Mouse (Mus musculus): ENCODE data around the gene Slk. TPM values are rescaled to one million over a fixed set of nuclear protein-coding genes. Genes with fewer than 3 reads are reported as not detected.

Gene Slk
- polyA plus RNA-seq, 1 experiment, result 6.1 TPM

- Histone ChIP-seq H3K4me3 (ENCODE audit: control insufficient read depth, low read depth, low read length) (no peak overlapping the region), H3K27ac (ENCODE audit: control insufficient read depth, insufficient read depth, low read depth, low read length) (no peak overlapping the region), H3K4me1 (ENCODE audit: control insufficient read depth, insufficient read depth, low read length) (no peaks in the 10 kb centered on the region), H3K27me3 (ENCODE audit: control insufficient read depth, insufficient read depth, low read length) (no peaks in the 10 kb centered on the region), H3K36me3 (ENCODE audit: control insufficient read depth, insufficient read depth, low read length) (no peaks in the 10 kb centered on the region)
- TF ChIP-seq POLR2A (IDR thresholded peaks at IDR 0.05; ENCODE audit: control insufficient read depth, low read depth, low read length), result no peak
- no peak for TF ChIP-seq CTCF (IDR thresholded peaks at IDR 0.05; ENCODE audit: control insufficient read depth, insufficient read depth, insufficient replicate concordance, low read depth, low read length)
Measured at GRCm38 (mm10) chr19:47631799-47632198, 52.3 kb downstream of the Slk start.

GRCm38 (mm10) chr19:47635380-47635779 is 55.9 kb downstream of the Slk start:
- H3K4me3 ChIP-seq (ENCODE audit: control insufficient read depth, low read depth, low read length), result no peak overlapping the region
- H3K27ac ChIP-seq (ENCODE audit: control insufficient read depth, insufficient read depth, low read depth, low read length), result no peak overlapping the region
- H3K36me3 ChIP-seq (ENCODE audit: control insufficient read depth, insufficient read depth, low read length), result peaks cover 5% of the 10 kb centered on the region
- no peak for TF ChIP-seq CTCF (IDR thresholded peaks at IDR 0.05; ENCODE audit: control insufficient read depth, insufficient read depth, insufficient replicate concordance, low read depth, low read length)
- no peak for TF ChIP-seq POLR2A (IDR thresholded peaks at IDR 0.05; ENCODE audit: control insufficient read depth, low read depth, low read length)
- H3K4me1 ChIP-seq (ENCODE audit: control insufficient read depth, insufficient read depth, low read length), result no peaks in the 10 kb centered on the region
- no peaks in the 10 kb centered on the region for H3K27me3 ChIP-seq (ENCODE audit: control insufficient read depth, insufficient read depth, low read length)

GRCm38 (mm10) chr19:47643910-47644309 is 64.4 kb downstream of the Slk start:
- Histone ChIP-seq H3K27me3 (ENCODE audit: control insufficient read depth, insufficient read depth, low read length) (no peaks in the 10 kb centered on the region), H3K4me1 (ENCODE audit: control insufficient read depth, insufficient read depth, low read length) (no peaks in the 10 kb centered on the region), H3K4me3 (ENCODE audit: control insufficient read depth, low read depth, low read length) (no peak overlapping the region), H3K27ac (ENCODE audit: control insufficient read depth, insufficient read depth, low read depth, low read length) (no peak overlapping the region), H3K36me3 (ENCODE audit: control insufficient read depth, insufficient read depth, low read length) (peaks cover 6% of the 10 kb centered on the region)
- no peak for TF ChIP-seq POLR2A (IDR thresholded peaks at IDR 0.05; ENCODE audit: control insufficient read depth, low read depth, low read length)
- TF ChIP-seq CTCF (IDR thresholded peaks at IDR 0.05; ENCODE audit: control insufficient read depth, insufficient read depth, insufficient replicate concordance, low read depth, low read length), result no peak

- H3K36me3 ChIP-seq (ENCODE audit: control insufficient read depth, insufficient read depth, low read length), result peaks cover 3% of the 10 kb centered on the region
- TF ChIP-seq POLR2A (IDR thresholded peaks at IDR 0.05; ENCODE audit: control insufficient read depth, low read depth, low read length), result no peak
- no peak for TF ChIP-seq CTCF (IDR thresholded peaks at IDR 0.05; ENCODE audit: control insufficient read depth, insufficient read depth, insufficient replicate concordance, low read depth, low read length)
- no peak overlapping the region for H3K4me3 ChIP-seq (ENCODE audit: control insufficient read depth, low read depth, low read length)
- no peaks in the 10 kb centered on the region for H3K27me3 ChIP-seq (ENCODE audit: control insufficient read depth, insufficient read depth, low read length)
- H3K27ac ChIP-seq (ENCODE audit: control insufficient read depth, insufficient read depth, low read depth, low read length), result no peak overlapping the region
- H3K4me1 ChIP-seq (ENCODE audit: control insufficient read depth, insufficient read depth, low read length), result no peaks in the 10 kb centered on the region
Measured at GRCm38 (mm10) chr19:47645583-47645982, 66.1 kb downstream of the Slk start.

- Histone ChIP-seq H3K4me3 (ENCODE audit: control insufficient read depth, low read depth, low read length) (no peak overlapping the region), H3K27ac (ENCODE audit: control insufficient read depth, insufficient read depth, low read depth, low read length) (no peak overlapping the region), H3K27me3 (ENCODE audit: control insufficient read depth, insufficient read depth, low read length) (no peaks in the 10 kb centered on the region), H3K36me3 (ENCODE audit: control insufficient read depth, insufficient read depth, low read length) (peaks cover 2% of the 10 kb centered on the region), H3K4me1 (ENCODE audit: control insufficient read depth, insufficient read depth, low read length) (no peaks in the 10 kb centered on the region)
- no peak for TF ChIP-seq POLR2A (IDR thresholded peaks at IDR 0.05; ENCODE audit: control insufficient read depth, low read depth, low read length)
- no peak for TF ChIP-seq CTCF (IDR thresholded peaks at IDR 0.05; ENCODE audit: control insufficient read depth, insufficient read depth, insufficient replicate concordance, low read depth, low read length)
Measured at GRCm38 (mm10) chr19:47646508-47647120, 67.1 kb downstream of the Slk start.

GRCm38 (mm10) chr19:47649071-47649470 is 69.6 kb downstream of the Slk start:
- Histone ChIP-seq H3K4me1 (ENCODE audit: control insufficient read depth, insufficient read depth, low read length) (no peaks in the 10 kb centered on the region), H3K36me3 (ENCODE audit: control insufficient read depth, insufficient read depth, low read length) (no peaks in the 10 kb centered on the region), H3K27me3 (ENCODE audit: control insufficient read depth, insufficient read depth, low read length) (no peaks in the 10 kb centered on the region), H3K4me3 (ENCODE audit: control insufficient read depth, low read depth, low read length) (no peak overlapping the region), H3K27ac (ENCODE audit: control insufficient read depth, insufficient read depth, low read depth, low read length) (no peak overlapping the region)
- TF ChIP-seq POLR2A (IDR thresholded peaks at IDR 0.05; ENCODE audit: control insufficient read depth, low read depth, low read length) (no peak), CTCF (IDR thresholded peaks at IDR 0.05; ENCODE audit: control insufficient read depth, insufficient read depth, insufficient replicate concordance, low read depth, low read length) (no peak)

- H3K36me3 ChIP-seq (ENCODE audit: control insufficient read depth, insufficient read depth, low read length), result no peaks in the 10 kb centered on the region
- no peak overlapping the region for H3K27ac ChIP-seq (ENCODE audit: control insufficient read depth, insufficient read depth, low read depth, low read length)
- H3K27me3 ChIP-seq (ENCODE audit: control insufficient read depth, insufficient read depth, low read length), result no peaks in the 10 kb centered on the region
- H3K4me3 ChIP-seq (ENCODE audit: control insufficient read depth, low read depth, low read length), result no peak overlapping the region
- H3K4me1 ChIP-seq (ENCODE audit: control insufficient read depth, insufficient read depth, low read length), result no peaks in the 10 kb centered on the region
- no peak for TF ChIP-seq POLR2A (IDR thresholded peaks at IDR 0.05; ENCODE audit: control insufficient read depth, low read depth, low read length)
- TF ChIP-seq CTCF (IDR thresholded peaks at IDR 0.05; ENCODE audit: control insufficient read depth, insufficient read depth, insufficient replicate concordance, low read depth, low read length), result no peak
Measured at GRCm38 (mm10) chr19:47650366-47651159, 71.1 kb downstream of the Slk start.

All from testis, adult 2 months (tissue).